Mouse (Mus musculus): ENCODE results near the gene Hopx.

The Hopx gene

DNA sequence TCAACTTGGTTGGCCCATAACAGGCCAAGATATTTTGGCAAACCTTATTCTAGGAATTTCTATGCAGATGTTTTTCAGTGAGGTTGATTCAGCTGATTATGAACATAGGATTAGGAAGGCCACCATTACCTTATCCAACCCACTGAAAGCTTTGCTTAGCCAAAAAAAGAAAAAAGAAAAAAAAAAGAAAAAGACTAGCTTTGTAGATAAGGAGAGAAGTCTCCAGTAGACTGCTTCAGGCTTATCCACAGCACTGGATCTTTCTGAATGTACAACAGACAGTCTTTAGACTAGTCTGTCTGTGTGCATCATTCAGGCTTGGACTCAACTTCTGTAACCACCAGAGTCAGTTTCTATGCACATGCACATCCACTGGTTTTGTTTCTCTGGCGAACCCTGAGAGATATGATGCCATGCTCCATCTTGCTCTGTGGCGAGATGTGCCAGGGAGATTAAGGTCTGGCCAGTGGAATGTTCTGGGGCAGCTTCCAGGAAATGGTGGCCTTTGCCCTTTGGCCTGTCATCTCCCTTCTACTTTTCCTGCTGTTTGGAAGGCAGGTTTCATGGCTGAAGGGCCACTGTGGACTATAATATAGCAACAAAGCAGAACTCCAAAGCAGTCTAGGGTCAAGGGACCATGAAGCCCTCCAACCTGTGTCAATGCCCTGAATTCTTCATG lies 17.7 kb upstream of the Hopx start:
- no peak for DNase-seq (ENCODE audit: low spot score in 2 of 2)

DNA sequence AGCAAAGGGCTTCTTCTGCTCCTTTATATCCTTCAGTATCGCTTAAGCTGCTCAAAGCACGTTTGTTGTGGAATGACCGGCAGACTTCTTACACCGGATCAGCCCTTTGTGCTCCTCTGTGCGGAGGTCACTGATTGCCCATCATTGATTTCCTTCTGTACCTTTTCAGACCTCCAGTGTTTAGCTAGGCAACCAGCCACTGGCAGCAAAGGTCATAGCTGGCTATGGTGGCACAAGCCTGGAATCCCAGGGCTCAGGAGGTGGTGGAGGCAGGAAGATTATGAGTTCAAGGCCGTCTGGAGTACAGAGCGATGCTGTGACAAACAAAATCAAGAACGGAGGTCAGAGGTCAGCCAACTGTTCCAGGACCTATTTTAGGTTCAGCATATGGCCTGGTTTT lies 17.0 kb upstream of the Hopx start:
- no peak for DNase-seq (ENCODE audit: low spot score in 2 of 2)

DNA sequence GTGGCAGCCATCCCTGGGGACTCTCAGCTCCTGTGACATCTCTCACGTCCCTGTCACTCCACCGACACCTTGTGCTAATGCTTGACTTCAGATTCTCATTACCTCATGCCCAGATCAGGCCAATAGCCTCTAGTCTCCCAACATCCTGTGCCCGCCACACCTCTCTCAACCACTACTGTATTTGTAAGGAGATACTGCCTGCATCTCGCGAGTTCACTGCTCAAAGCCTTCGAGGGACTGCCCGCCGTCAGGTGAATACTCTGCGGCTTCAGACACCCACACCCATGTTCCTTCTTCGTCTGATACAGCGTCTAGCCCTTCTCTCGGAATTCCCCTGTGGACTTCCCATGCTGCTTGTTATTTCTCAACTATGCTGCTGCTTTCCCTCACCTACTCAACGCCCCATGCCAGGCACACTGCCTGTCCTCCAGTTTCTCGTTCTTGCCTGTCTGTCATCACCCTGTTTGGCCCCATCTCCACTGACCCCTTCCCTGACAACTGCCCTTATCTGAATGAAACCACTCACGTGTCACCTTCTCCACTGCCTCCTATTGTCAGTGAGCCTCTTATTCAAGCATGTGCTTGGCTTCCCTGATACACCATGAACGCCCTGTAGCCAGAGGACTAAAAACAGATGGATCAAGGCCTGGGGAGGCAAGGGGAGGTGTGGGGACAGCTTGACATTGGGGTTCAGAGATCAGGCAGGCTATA lies 15.5 kb upstream of the Hopx start:
- DNase-seq (ENCODE audit: low spot score in 2 of 2), result no peak

DNA sequence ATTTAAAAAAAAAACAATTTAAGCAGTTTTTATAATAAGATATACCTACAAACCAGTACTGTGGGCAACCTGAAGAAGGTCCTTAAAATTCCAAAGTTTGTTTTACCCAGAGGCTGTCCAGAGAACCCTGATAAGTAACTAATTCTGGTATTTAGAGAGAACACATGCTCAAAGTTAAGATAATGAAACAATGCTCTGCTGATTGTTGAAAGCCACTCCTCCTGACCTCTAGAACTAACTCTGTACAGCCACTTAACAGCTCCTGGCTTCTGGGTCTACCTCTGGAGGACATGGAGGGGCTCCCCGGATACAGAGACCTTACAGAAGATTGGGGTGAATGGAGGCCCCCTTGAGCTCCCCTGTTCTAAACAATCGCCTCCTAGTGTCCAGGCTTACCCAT lies 15.0 kb upstream of the Hopx start:
- no peak for DNase-seq (ENCODE audit: low spot score in 2 of 2)

DNA sequence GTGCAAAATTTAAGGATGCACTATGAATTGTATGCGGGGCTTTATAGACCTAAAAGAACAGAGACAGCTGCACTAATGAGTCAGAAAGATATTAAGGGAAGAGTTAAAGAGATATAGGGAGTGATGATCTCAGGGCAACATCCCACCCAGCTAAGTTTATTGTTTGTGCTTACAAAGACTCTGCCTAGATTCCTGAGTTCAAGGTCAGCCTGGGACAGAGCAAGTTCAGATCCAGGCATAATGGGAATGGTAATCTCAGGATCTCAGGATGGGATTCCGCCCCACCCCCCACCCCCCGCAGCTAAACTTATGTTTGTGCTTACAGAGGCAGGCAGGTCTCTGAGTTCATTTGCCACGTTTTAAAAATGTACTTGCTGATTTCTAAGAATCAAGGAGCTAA lies 13.9 kb upstream of the Hopx start:
- DNase-seq (ENCODE audit: low spot score in 2 of 2), result no peak

DNA sequence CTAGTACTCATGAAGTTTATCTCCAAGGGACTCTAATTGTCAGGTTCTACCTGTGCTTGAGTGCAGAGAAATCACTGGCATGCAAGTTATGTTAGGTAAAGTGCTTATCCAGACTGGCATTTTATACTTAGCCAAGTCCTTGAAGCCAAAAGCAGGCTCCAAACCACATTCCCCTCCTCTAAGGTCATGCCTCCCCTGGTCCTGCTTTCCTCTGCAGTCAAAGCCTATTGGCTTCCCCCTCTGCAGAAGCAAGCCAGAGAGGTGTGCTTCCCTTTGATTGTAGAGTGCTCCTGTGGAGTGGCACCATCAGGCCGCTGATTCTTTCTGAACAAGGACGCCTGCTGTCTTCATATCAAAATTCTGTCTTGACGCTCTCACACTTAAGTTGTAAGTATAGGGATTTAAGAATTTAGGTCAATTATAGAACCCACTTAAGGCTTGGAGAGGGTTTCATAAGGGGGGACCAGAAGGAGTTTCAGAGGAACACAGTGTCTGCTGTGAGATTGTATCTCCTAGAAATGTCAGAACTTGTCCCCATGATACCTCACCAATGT lies 11.6 kb upstream of the Hopx start:
- DNase-seq (ENCODE audit: low spot score in 2 of 2), result no peak

DNA sequence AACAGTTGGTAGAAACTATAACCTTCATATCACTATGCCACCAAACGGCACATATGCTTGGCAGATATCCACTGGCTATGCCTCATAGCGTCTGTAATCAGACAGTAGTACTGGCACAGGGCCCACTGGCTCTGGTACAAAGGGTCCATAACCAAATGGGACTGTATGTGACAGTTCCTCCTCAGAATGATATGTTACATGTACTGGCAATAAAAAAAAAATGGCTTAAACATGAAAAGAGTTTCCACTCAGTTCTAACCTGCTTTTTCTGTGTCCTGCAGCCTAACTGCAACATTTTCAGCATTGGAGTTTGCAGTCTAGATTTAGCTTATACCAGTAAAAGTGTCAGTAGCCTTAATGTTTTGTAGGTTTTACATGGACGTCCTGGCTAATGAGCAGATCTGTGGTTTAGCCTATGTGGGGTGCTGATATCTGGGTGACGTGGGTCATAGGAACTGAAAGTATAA lies 9.9 kb upstream of the Hopx start:
- DNase-seq (ENCODE audit: low spot score in 2 of 2), result no peak

DNA sequence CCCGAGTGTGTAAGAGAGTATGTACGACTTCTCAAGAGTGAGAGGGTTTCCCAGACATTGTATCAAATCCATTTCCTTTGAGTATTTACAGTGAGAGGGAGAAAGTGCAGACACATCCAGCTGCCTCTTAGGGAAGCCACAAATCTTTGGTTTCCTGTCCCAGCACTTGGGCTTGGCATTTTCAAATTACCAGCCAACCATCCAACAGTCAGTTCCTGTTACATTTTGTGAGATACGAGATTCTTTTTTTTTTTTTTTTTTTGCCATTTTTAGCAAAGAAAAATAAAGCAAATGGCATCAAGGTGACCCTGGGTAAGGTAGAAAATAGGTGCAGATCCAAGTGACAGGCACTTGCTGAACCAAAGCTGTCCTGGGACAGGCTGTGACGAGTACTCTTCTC lies 9.2 kb upstream of the Hopx start:
- no peak for DNase-seq (ENCODE audit: low spot score in 2 of 2)

DNA sequence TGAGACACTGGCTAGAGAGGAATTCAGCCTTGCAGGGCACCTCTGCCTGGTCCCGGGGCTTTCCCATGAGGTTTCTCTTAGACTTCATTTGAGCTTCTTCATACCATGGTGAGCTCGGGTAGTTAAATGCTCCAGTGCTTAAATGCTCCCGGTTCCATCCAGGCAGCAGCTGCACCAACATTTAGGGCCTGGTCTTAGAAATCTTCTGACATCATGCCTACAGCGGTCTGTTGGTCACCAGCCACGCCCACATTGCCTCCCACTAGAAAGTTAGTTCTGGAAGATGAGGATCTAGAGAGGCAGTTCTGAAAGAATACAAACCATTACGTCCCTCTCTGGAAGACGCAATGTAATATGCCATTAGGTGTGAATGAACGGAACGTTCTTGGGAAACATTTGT lies 8.7 kb upstream of the Hopx start:
- DNase-seq (ENCODE audit: low spot score in 2 of 2), result no peak

DNA sequence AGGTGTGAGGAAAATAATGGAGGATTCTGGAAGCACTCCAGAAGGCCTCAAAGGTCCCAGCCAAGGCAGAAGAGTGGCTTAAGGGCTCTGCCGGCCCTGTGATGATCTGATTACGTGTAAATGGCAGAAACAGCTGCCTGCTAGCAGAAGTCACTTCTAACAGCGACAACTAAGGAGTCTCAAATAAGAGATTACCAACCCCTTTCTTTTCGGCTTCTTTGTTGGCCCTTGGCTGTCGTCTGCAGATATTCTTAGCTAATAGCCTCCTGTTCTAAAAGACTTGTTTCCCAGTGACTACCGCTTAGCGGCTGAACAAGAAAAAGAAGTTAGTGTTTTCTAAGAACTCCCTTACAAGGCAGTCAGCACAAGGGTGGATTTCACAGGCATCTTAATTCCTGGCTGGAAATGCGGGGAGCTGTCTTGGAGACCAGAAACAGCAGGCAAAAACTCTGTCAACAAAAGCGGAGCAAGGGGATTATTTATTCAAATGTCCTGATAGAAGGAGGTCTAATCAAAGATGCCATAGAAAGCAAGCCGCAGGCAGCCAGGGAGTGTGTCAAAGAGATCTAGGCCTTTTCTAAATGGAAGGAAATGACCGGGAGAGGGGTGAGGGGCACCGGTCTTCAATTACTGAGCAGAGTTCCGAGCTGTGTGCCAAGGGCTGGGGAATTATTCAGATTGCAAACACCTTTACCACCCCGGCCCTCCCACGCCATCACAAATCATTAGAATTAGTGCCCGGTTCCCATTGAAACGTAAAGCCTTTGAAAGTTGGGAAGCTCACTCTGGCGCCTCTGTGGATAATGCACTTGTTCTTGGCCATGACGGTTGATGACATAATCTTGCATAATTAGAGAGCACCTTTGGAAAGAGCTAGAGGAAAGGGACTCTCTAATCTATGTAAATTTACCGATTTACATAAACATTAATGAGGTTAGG lies 7.6 kb upstream of the Hopx start:
- no peak for DNase-seq (ENCODE audit: low spot score in 2 of 2)

DNA sequence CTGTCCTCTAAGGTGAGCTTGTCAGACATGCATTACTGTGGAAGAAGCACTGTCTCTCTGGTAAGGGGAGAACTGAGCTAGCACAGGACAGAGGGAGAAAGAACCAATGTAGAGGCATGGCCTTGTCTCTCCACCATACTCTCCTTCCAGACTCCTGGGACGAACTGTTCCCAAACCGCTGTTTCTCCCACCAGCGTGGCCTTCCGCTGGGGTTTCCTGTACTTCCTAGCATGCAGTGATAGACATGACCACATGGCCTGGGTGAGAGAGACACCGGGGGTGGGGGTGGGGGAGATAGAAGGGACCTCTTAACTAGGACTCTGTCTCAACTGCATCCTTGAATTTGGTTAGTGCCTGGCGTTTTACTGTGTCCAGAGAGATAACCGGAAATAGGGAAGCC lies 5.8 kb upstream of the Hopx start:
- DNase-seq (ENCODE audit: low spot score in 2 of 2), result no peak

DNA sequence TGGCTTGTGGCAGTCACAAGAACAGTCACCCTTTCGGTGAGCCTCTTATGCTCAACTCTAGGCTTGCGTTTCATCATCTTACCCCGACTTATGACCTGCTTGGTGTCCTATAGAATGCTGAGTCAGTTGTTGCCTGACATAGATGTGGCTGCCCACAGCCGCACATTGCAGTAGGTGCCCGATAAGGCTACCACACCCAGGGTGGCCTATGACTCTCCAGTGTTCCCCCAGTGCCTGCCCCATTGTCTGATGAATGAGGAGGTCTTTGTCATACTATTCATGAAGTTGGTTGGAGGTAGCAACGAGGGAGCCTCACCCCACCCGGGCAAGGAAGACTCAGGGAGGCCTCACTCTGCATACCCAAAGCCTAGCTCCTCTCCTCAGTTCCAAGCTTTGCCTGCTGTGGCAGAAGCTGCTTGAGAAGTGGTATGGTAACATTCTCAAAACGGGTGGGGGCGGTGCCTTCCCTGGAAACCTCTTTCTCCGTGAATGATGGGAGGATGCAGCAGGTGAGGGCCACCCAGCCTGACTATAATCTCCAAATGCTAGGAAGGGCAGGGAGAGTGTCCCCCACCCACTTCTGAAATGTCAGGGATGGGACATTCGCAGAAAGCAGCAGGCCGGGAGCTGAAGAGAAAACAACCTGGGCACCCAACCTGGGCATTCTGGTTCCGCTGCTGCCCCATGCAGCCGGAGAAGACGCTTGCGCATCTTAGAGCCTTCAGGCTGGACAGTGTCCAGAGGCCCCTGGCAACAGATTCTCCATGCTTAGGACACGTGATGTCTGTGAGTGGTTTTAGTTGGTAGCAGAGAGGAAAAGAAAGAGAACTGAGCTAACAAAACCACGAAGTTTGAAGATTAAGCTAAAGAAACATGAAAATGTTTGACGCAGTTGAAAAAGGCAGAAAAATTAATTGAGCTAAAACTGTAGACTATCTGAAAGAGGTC lies 4.8 kb upstream of the Hopx start:
- no peak for DNase-seq (ENCODE audit: low spot score in 2 of 2)

DNA sequence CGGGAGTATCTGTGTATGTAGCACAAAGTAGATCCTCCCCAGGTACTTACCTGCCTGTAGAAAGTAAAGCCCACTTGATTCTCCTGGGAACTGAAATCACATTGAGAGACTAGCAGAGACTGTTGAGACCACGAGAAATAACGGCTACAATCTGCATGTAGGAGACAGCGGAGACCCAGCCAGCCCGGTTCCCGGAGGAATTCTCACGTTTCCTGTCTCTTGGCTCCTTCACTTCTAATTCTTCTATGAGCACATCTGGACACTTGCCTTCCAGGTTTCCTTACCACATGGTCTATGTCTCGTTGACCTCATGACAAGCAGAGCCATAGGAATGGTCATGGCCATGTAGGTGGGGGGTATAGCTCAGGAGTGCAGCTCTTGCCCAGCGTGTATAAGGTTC lies 811 bp upstream of the Hopx start:
- no peak for DNase-seq (ENCODE audit: low spot score in 2 of 2)

DNA sequence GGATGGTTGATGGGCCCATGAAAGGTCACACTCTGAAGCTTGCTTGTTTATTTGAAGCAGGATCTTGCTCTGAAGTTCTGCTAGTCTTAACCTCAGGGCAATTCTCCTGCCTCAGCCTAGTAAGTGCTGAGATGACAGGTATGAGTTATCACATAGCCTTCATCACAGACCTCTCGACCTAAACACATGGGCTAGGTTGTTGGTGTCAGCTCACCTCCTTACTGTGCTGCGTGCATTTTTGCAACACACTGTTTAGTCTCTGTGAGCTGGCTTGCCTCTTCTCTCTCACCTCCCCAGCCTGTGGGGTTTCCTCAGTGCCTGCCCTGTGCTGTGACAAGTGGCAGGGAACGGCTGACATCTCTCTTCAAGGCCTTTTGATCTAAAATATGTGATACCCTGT lies 1.1 kb downstream of the Hopx start:
- DNase-seq (ENCODE audit: low spot score in 2 of 2), result no peak

DNA sequence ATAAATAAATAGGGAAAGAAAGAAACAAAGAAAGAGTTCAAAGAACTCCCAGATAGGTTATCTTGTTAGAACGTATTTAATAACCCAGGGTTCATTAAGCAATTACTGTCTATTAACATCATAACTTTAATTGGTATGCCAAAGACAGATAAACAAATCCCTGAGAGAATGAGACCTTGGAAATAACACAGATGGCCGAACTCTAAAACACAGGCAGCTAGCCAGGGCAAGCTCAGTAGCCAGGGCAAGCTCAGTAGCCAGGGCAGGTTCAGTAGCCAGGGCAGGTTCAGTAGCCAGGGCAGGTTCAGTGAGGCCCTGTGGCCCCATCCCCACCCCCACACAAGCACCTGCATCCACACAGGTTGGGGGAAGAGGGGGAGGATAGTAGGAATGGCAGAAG lies 2.9 kb downstream of the Hopx start:
- no peak for DNase-seq (ENCODE audit: low spot score in 2 of 2)

DNA sequence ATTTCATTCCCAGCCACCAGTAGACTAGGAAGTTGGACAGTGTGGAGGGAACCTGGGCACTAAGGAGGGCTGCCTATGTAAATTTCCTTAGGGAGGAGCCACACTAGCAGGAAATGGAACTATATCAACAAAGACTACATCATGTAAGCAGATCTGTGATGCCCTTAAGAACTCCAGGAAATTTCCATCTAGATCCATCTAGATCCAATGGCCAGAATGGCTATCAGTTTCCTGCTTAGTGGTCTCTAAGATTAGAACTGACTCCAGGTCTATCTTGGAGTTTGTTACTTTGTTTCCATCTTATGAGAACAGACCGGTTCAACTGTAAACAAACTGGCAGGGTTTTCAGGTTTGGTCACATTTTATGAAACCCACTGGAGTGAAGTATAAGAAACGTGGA lies 5.1 kb downstream of the Hopx start:
- no peak for DNase-seq (ENCODE audit: low spot score in 2 of 2)

DNA sequence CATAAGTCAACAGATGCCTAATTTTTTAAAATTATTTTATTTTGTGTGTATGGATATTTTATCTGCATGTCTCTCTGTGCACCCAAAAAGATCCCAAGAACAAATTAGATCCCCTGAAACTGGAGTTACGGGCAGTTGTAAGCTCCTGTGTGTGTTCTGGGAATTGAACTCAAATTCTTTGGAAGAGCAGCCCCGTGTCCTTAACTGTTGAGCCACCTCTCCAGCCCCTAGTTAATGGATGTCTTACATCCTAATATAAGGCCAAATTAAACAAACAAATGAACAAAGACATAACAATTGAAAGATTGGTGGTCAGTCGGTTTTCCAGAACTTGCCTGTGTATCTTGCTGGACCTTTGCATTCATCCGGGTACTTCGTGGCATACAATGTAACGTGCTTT lies 6.1 kb downstream of the Hopx start:
- DNase-seq (ENCODE audit: low spot score in 2 of 2), result no peak

DNA sequence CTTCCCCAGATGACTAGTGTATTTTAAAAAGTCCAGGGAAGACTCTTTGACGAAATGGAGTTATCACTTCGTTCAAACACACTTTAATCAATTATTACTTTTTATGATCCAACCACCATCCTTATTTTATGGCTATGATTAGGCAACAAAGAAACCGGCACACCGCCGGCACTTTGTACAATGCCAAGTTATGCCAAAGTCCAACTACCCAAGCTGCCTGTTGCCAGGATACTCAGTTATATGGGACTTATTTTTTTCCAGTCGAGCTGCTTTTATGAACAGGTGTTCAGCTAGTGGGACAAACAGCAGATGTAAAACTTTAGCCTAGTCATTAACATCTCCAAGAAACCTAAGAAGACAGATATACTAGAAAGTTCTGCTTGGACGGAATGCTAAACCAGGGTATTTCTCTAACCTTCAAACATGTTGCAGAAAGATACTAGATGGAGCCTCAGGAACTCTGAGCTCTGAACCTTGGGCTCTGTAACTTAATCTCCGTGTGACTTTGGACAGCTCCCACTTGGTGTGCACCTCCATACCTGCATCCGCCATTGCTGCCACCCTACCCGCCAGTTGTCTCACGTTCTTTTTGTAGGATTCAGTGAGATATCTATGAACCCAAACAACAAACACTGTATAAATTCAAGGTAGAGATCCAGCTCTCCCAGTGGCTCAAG lies 7.6 kb downstream of the Hopx start:
- DNase-seq (ENCODE audit: low spot score in 2 of 2), result no peak

DNA sequence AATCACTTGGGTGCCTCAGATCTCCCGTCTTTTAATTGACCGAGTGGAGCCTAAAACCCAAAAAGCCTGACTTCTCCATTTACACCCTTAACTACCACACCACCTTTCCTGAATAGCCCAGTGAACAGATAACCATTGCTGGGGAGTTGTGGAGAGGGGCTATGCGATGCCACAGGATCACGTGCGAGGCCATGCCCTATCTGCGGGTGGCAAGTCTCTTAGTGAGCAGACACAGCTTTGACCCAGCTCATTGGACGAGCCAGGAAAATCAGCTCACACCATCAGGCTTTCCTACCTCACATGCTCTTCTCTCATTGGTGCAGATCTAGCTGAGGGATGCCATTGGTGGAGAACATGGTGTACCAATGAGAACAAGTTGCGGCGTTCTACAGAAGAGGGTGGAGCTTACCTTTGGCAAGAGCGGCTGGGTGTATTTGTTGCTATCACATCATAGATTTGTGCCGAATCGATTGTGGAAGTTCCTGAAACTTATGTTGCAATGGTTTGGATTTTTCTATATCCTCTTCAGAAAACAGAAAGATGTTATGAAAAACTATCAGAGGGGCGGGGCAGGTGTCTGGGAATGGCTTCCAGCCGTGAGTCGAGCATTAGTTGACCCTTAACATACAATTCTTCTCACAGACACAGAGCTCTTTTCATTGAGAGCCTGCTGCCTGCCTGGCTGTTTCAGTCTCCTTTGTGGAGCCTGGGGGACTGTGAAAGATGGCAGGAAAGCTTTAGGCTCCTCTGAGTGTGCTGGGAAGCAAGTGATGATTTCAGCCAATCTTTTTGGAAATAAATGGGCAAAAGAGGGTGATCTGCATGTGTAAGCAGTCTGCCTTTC lies 12.2 kb downstream of the Hopx start:
- no peak for DNase-seq (ENCODE audit: low spot score in 2 of 2)

DNA sequence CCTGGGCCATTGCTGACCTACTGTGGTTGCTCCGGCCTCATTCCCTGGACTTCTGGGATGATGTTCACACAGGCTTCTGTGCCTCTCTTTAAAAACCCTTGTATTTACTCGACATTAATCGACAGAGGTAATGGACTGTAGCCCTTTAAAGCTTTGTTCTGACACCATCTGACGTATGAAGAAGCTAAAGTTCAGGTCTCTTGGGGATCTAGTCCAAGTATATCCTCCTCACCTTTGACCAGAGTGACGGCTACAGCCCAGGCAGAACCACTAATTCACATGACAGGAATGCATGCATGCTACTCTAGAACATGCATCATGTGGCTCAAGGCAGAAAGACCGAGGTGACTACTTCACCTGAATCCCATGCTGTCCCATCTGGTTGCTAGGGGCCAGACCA lies 14.2 kb downstream of the Hopx start:
- DNase-seq (ENCODE audit: low spot score in 2 of 2), result no peak
